Mouse (Mus musculus) bone marrow, adult 2 months (tissue): Measurements from ENCODE around the gene Tifab.

Experiments
- CTCF ChIP-seq: fragments of 200-500 bp; IDR thresholded peaks from 2 replicates; pipeline ENCODE4 v1.5.1; 2011; ENCODE audit warnings: low read length, control low read depth; ENCODE audit not compliant: control insufficient read depth, insufficient read depth
- POLR2A ChIP-seq: fragments of 200-500 bp; IDR thresholded peaks from 2 replicates; pipeline ENCODE4 v1.6.1; 2011; ENCODE audit warnings: low read depth, mild to moderate bottlenecking, control low read depth, low read length, borderline replicate concordance; ENCODE audit not compliant: control insufficient read depth

DNA sequence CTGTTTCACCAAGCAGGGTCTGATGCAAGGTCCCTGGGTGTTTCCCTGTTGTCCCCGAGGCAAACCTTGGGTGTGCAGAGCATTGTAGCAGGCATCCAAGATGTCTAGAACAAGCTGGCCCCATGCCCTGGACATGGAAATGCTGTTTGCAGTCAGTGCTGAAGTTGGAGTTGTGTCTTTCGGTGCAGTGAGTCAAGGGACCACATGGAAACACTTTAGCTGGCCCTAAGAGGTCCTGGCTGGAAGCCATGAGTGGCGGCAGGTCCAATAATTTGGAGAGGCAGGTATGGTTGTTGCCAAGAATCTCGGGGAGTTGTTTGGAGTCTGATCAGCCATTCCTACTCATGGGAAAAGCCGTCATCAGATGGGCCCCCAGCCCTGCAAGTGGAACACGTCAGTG, 14.9 kb downstream of the Tifab start:
- no peak for TF ChIP-seq CTCF
- TF ChIP-seq POLR2A: no peak
